Mouse (Mus musculus) right cerebral cortex, postnatal 4 days (tissue): ENCODE measurements at regions not wholly inside any gene's neighbourhood (a gene's known extent, or its start where the extent isn't known, plus 50 kb on each side); places are given as distances from the start of the nearest gene placed in this dataset.

ENCODE experiments used
- DNase-seq: peaks from one replicate; pipeline ENCODE4 v3.0.0-alpha.2; 2022

DNA sequence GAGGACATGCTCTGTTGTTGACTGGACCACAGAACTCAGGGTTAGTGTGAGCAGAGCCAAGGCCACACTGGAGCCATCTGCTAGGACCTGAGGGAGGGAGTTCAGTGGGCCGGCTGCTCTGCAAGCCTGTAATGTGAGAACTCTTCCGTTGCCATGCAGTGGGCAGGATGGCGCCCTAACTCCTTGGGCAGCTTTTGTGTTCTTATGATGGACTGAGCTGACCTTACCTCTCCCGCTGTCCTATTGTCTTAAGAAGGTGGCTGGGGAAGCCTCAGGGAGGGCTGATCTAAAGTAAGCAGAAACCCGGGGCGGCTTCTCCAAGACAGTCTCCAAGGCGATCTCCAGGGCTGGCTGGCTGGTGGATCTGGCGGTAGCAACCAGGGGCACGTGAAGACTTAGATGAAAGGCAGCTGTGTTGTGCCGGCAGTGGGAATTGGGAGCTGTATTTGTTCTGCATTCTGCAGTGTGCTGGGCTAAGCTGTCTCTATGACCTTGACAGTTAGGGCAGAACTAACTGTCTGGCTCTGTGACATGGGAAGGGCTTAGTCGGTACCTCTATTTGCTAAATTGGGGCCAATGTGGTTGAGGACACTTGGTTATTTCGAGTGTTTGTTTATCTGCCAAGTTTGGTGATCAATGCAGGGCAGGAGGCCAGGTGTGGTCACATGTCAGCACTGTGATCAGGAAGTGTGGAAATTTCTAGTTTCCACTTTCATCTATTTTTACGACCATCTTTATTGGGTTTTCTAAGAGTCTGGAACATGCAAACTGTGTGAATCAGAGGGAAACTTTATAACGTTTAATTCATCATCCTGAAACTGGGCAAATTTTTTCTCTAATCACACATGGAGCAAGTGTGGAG lies 843.1 kb upstream of the Car8 start:
- peak; percentile 25 for DNase-seq

DNA sequence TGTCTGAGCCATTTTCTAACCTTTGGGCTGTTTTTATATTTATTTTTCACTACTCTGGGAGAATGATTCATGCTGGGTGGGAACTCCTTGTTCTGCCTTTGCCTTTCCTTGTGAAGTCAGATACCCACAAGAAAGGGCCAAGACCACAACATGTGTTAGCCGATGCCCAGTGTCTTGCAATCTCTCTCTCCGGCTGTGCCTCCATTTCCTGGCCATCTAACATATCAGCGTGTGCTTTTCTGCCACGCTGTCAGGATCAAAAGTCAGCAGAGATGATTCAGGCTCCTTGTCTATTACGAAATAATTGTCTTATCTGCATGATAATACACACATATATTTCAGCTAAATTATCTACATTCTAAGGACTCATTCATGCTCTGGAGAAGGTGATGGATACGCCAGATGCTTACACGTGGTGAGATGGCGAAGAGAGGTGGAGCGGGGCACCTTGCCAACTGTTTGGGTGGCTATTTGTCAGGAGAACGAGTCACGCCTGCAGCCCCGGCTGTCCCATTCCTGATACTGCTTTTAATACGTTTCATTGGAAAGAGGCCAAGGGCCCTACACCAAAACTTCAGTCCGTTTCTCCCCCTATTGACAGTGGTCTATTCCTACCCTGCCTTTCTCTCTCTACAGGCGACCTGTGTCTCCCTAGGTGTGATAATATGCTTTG lies 842.1 kb upstream of the Car8 start:
- DNase-seq, result peak; percentile 18

DNA sequence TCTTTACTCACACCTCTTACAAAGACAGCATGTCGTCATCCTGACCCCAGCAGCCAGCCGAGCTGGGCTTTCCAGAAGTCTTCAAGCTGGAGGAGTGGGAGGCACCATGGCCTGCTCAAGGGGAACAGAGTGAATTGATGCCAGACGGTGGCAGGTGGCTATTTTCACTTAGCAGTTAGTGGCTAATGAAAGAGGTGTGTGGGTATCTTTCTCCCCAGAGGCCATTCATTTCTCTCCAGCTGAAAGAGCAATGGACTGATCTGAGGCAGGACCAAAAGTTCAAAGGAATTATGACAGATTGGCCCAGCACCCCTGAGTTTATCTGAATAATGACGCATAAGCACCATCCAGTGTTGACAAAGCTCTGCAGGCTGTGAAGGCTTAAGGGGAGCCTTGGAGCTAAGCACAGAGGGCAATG lies 841.0 kb upstream of the Car8 start:
- no peak for DNase-seq

DNA sequence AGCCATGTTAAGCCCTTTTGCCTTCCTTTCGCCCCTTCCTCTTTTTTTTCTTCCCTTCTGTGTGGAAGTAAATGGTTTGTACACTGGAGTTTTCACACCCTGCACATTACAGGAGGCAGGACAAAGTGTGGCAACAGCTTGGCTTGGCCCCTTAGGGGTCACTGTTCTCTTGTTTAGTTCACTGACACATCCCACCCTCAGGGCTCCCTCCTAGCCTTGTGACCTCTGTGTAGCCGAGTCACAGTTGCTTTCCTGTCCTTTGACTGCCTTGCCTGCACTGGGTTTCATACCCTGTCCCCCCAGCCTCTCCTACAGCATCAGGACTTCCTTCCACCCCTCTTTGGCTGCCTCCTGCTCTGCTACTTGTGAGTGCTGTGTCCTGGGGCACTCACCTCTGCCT lies 835.6 kb upstream of the Car8 start:
- DNase-seq, result no peak

DNA sequence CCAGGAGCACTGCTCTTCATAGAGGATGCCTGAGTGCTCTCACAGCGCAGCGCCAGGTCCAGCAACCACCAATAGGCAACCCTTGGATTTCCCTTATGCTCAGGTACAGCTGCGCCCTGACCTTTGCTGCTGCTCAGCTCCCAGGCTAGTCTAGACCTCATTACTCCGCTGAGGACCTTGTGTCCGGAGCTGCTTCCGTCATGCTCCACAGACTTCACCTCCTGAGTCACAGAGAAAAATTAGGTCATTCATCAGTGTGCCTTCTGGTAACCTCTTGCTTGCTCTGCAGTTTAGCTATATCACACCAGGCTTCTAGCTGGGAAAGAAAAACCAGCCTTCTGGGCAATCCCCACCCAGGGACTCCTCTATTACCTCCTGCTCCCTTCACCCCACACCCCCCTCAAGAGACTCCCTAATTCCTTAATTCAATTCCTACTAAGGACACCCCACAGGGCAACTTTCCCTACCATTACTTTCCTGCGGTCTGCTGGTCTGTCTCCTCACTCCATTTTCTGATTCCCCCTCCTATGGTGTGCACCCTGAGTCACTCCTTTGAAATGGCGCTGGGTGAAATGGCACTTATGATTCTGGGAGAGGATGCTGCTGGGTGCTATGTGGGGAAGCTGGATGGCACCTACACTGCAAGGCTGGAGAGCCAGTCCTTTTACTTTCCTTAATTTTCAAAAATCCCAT lies 835.0 kb upstream of the Car8 start:
- DNase-seq, result no peak

DNA sequence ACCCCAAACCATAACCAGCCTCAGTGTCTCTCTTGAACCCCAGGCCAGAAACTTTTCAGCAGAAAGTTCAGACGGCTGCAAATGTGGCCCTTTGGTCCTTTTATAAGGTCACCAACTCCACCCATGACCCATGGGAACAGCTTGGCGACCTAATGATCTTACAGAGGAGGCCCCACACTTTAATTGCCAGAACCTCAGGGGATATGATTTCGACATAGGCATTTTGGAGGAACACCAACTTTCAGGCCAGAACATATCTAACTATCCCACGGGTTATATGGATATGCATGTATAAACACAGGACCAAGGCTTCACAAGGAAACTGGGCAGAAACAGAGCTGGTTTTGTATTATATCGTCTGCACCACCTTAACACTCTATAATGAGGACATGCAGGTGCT lies 833.5 kb upstream of the Car8 start:
- DNase-seq, result no peak

DNA sequence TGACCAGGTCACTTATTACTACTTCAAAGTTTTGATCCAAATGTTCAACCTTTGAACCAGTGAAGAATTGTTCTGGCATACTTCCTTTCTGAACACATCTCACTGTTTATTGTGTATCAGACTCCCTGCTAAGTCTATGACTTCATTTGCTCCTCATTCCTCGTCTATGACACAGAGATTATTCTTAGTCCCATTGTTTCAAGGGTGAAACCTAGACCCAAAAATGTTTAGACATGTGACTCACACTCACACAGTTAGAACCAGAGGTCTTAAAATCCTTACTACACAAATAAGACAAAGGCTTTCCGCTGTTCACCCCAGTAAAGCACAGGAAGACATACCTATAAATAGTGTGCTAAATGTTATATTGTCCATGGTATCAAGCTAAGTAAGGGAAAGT lies 829.0 kb upstream of the Car8 start:
- DNase-seq, result no peak

DNA sequence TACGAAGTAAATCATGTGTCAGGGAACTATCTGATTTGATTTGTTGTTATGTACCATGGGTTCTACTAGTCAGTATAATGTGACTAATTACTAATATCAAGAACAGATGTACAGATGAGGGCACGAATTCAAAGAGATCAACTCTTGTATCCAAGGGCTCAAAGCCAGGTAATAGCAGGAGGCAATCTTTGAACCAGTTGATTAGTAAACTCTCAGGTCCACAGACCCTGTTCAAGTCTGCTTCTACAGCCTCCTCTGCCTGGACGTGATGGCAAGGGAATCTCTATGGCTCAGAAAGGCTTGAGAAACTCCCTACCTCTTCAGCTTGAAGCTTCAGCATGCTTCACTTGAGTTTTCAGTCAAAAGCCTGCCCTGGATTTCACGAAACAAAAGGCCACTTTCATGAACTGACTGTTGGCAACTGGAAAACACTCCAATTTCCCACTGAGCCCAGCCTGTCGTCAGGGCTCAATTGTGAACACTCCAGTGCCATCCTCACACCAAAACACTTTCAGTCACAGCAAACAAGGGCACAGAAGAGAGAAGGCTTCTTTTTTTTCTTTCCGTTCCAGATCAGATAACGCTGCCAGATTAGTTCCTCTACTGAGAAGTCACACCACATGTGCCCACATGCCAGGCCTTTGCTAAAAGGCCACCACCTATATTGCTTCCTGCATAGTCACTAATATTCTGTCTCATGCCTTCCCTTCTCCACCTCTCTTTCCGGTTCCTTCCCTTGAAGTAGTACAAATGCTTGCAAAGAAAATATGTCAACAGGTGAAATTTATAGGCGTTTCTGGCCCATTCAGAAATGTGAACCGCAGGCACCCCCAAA lies 827.4 kb upstream of the Car8 start:
- no peak for DNase-seq

DNA sequence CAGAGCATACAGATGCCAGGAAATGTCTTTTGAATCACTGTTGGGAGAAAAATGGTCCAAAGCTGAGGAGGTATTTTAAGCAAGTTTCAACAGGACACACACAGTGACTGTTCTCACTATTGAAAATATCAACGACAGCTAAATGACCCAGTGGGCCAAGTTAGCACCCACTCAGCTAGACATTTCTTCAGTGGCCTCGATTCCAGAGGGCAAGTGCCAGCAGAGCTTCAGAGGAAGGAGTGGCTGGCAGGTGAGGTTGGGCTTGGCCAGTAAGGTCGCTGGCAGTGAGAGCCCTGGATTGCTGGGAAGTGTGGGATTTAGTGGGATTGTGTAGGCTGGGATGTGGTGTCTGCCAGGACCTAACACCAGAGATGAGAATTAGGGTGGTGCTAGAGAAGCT lies 823.1 kb upstream of the Car8 start:
- DNase-seq, result no peak

DNA sequence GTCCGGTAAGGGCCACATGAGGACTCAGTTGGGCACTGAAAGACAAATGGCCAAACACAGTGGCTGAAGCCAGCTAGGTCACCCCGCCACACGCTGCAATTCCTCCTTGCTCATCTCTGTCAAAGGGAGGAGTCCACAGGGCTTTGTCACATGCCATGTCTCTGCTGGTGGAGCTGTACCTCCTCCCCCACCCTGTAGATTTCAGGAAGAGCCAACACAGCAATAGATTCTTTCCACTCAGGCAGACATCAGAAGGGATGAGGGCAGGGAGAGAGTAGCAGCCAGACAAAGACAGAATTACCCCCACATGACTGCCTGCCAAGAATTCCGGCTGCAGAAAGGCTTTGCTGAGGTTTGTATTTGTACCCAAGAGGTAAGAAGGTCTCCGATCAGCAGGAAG lies 821.4 kb upstream of the Car8 start:
- no peak for DNase-seq

DNA sequence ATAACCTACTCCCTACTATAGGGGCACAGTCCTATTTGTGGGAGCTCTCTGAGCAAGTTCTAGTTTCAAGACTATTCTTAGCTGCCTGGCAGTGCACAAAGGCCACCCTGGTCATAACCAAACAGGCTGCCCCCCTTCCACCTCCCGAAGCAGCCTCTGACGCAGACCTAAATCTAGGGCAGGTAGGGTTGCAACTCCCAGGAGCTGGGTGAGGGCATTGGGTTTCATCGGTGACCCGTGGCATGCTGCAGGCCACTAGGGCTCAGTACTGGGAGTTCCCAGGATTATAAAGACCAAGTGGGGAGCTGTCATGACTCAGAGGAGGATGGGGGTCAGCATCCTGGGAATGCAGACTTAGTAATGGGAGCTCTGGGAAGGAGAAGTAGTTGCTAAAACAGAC lies 818.8 kb upstream of the Car8 start:
- no peak for DNase-seq

DNA sequence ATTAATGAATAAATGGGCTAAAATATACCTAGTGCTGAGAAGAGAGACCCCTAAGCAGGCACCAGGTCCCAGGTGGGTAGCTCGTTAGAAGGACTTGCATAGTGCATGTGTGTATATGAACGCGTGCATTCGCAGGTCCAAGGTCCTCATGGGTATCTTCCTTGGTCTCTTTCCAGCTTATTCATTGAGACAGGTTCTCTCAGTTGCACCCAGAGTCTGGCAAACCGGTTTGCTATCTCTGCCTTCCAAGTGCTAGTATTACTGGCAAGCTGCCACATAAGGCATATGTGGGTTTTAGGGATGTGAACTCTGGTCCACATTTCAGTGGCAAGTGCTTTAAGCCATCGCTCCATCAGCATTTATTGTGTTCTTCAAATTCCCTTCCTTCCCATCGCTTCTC lies 818.3 kb upstream of the Car8 start:
- DNase-seq, result no peak

DNA sequence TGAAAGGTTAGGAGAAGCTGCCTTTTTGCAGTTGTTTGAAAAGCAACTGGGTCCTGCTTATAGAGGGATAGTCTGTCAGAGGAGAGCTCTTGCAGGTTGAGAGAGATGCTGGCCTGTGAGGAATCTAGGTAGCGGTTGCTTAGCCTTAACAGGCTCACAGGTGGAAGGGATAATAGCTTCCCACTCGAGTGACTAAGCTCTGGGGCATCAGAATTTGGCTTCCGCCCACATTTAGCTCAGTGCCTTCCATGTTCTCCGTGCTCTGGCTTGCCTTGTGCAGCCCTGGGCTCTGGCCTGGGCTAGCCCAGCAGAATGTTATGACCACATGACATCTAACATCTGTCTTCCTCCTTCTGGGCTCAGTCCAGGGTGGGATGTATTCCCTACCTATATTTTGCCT lies 817.0 kb upstream of the Car8 start:
- DNase-seq, result no peak

DNA sequence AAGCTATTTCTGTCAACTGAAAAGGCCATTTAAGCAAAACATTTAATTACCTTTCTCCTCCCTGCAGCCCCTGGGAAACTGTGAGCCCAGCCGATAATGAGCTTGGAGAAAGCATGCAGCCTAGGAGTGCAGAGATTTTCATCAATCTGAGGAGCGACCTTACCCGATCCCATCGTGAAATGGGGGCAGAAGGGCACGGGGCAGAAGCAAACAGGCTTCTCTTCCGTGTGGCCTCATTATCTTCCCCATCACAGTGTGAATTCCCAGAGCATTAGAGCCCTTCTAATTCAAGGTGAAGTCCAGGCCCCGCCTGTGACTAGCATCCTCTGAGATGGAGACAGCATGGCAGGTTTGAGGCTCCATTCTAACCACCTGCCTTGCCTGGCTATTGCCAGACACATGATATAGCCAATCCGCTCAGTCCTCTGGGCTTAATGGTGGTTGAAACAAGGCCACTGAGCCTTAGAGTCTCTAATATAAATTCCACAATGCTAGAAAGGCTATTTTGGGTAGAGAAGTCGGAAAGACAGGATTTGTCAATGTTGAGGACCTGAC lies 816.5 kb upstream of the Car8 start:
- DNase-seq, result no peak

DNA sequence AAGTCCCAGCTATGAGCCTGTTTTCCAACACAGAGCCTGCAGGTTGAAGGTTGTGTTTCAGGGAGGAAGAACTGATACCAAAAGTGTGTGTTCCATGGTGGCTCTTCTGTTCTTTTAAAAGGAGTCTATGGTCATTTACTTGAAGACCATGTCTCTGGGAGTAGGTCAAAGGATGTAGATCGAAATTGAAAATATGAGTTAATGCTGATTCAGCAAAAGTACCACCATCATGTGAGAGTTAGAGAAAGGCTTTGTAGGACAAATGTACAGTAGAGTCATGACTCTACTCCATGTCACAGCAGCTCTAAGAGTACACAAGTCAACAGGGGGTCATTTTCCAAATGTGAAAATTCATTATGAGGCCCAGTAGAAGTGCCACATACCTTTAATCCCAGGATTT lies 810.0 kb upstream of the Car8 start:
- no peak for DNase-seq

DNA sequence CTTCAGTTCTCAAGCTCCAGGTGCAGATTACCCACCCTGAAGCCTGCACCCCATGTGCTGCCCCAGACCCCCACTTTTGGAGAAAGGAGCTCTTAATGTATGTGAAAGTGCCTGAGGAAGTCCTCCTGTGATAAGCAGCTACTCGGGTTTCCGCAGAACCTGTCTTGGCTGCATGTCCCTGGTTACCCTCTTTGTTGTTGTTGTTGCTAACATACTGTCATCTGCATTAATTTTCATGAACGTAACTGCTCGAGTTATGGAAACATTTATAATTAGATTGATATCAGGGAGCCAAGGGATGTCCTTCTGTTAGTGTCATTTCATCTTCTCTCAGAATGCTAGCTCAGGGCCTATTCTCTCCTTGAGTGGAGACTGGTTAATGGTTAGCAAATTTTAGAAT lies 808.3 kb upstream of the Car8 start:
- no peak for DNase-seq

DNA sequence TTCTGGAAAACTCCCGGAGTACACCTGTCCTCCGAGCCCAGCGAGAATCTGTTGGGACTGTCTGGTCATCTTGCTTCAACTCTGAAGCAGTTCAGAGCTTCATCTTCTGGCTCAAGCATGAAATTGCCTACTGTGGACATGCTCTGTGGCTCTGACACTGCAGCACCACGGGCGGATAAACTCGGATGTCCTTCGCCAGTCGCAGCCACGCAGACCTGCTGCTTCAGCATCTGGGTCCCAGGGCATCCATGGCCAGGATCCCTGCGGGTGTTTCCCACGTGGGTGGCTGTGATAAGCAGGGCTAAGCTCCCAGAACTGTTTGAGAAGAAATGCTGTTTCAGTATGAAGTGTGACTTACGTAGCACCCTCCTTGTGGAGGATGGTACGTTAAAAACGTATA lies 807.6 kb upstream of the Car8 start:
- no peak for DNase-seq

DNA sequence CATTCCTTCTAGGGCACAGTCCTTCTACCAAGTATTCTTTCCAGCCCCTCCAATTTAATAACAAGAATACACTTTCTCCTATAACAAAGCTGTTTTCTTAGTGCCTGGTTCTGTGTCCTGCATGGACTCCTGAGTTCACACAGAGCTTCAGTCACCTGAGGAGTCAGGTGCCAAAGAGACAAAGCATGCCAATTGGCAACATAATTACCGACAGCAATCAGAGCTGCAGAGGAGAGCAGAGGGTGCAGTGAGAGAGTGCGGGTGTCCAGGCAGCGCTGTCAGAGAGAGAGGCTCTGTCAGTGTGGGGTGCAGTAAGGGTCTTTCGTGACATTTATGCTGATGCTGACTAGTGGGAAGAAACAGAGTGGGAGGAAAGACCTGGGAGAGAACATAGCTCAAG lies 807.2 kb upstream of the Car8 start:
- DNase-seq, result no peak

DNA sequence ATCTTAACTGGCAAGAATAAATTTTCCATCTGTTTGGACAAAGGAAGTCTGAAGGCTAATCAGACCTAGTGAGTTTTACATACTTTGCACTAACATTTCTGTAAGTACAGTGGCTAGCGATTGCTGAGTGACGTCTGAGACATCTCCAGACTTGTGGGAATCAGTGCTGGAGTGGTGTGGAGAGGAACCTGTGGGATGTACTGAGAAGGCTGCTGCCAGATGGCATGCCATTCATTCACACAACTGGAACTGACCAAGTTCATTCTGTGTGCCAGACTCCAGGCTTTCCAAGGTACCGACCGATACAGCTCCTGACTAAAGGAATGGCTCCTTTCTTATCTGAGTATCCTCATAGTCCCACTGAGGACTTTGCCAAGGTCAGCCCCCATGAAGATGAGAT lies 797.2 kb upstream of the Car8 start:
- DNase-seq, result no peak

DNA sequence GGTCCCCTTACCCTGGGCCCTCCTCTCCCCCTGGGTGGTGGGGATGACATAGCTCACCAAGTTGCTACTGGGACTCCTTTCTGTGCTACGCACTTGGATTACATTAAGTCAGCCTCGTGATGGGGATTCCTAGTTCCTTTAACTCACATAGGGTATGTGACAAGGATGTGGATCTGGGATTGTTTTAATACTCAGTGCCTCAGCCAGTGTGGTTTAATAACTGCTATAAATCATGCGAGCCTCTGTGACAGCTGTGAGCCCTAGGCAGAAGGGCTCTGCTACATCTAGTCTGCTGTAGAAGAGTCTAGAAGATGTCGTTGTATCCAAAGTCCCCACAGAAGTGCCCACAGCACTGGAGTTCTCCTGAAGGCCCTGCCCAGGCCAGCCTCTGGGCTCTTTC lies 796.5 kb upstream of the Car8 start:
- no peak for DNase-seq

DNA sequence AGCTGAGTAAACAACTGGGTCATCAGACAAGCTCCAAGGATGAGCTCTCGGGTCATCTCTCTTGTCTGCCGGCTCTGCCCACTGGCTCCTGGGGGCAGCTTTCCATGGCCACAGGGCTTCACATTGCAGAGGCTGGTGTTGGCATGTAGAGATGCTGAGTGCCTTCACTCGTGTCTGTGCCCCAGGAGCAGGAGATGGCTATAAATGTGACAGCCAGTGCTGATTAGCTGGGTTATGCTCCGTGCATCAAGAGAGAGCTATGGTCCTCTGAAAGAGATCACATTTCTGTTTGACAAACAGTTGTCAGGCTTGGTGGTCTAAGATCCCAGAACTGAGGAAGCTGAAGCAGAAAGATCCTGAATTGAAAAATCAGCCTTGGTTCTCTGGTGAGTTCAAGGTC lies 795.4 kb upstream of the Car8 start:
- no peak for DNase-seq

DNA sequence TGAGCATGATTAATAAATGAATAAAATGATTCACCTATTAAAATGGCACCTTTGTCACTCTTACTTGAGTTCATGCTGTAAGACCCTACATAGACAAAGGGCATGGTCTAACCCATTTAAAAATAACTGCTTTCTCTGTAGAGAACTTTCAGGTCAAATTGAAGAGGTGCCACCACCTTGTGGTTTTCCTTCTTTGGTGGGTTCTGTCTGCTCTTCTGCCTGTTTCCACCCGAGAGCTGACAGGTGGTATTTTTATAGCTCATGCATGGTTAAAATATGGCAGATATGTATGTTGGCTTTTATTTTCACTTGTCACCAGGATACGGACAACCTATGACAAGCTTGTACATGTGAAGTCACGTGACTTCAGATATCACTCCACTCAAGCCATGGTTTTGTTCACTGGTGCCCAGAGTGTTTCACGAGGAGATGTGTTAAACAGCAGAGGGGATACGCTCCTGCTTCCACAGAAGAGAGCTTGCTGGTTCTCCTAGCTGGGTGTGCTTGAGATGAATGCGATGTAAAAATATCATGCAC lies 794.3 kb upstream of the Car8 start:
- DNase-seq, result no peak

DNA sequence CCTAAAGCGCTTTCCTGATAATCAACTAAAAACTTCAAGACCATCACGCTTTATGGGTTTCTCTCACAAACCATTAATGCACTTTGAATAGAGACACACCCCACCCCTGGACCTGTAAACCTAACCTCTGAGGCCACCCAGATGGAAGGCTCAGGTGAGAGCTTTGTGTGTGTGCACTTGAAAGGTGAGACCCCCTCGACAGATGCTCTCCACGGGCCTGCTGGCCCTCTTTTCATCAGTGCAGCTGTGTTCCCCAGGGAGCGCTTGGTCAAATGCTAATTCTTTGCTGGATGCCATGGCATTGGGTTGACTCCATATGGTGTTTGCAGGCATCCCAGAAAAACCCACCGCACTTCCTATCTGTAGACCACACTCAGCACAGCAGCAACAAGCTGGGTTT lies 792.8 kb upstream of the Car8 start:
- DNase-seq, result no peak
